Mouse (Mus musculus) cortical plate, adult 2 months (tissue): ENCODE data around the gene Cacnb4.

ENCODE experiments used
- CTCF ChIP-seq: fragments of 200-500 bp; IDR thresholded peaks from 2 replicates; pipeline ENCODE4 v1.5.1; 2011; ENCODE audit warnings: mild to moderate bottlenecking, control low read depth, low read length; ENCODE audit not compliant: insufficient read depth; ENCODE audit errors: extremely low read depth
- POLR2A ChIP-seq: fragments of 200-500 bp; IDR thresholded peaks from 2 replicates; pipeline ENCODE4 v1.6.1; 2011; ENCODE audit warnings: mild to moderate bottlenecking, low read length, control low read depth; ENCODE audit not compliant: insufficient read depth; ENCODE audit errors: extremely low read depth

DNA sequence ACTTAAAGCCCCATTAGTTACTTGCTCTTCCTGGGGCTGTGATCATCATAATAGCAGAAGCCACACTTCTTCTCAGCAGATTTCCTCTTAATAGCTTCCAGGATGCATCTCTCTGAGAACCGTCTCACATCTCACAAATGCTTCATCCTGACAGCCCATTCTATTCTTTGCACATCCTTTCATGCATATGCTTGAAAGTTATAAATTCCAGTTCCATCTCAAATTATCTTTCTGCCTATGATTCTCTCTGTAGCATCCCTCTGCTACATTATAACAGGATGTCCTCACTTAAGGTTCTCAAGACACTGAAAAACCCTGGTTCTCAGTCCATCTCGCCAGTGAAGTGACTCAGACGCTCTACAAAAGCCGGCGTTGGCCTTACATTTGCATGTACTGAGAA is 19.9 kb downstream of the Cacnb4 start:
- no peak for TF ChIP-seq CTCF
- TF ChIP-seq POLR2A = no peak
